Mouse (Mus musculus): Measurements from ENCODE around the gene Vrtn. TPM values are rescaled to one million over a fixed set of nuclear protein-coding genes. Genes with fewer than 3 reads are reported as not detected.

Gene Vrtn
- polyA plus RNA-seq, 1 experiment from 2014 or later = not detected

DNA sequence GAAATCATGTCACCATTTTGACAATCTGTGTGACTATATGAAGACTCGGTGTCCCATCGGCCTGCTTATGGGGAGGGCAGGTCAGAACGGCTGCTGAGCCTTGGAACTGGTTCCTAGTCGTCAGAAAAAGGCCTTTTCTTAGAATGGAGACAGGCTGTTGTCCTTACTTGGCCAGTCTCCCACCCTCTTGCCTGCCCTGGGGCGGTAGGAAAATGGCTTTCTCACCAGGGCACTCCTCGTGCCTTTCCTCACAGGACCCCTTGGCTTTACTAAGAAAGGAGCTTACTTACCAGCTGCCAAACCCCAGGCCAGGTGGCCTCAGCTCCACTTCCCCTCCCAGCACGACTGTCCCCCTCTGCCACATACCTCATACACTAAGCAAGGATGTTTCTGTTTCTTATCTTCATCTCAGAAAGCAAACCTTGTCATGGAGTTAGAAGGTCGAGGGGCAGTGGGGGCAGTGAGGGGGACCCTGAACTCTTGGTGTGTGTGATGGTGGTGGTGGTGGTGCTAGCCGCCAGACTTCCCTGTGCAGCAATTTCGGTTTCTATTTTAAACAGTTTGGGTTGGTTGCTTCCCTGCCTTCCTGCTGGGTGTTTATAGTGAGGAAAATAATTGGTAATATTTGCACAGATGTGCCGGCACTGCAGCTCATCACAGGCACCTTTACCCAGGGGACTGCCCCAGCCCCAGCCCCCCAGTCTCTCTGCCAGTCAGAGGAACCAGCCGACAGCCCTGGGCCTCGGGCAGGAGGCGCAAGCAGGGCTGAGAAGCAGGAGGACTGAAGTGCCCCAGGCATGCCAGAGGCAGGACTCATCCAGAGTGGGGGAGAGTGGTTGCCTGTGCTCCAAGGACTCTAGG, 34.1 kb downstream of the Vrtn start:
- 35% methylated on average over 14 of the region's 14 CpGs for WGBS (ENCODE audit: insufficient replicate concordance)
- TF ChIP-seq CTCF (IDR thresholded peaks at IDR 0.05; ENCODE audit: low read depth) (no peak), EP300 (IDR thresholded peaks at IDR 0.05; ENCODE audit: low read depth) (no peak)
- Histone ChIP-seq H3K9ac (replicated peaks) (0 out of 2 replicates have a peak overlapping the region, but pooled peaks have one; percentile 18), H3K4me2 (ENCODE audit: low read depth, low read length) (peak overlapping the region; percentile 29; the same call in 1 of the 2 replicates), H3K36me3 (replicated peaks; ENCODE audit: insufficient read depth, low read length) (no peaks in the 10 kb centered on the region), H3K9me3 (ENCODE audit: low read length) (peaks cover 2% of the 10 kb centered on the region; the same call in 1 of the 2 replicates), H3K4me3 (ENCODE audit: low read depth, low read length) (0 out of 2 replicates have a peak overlapping the region, but pooled peaks have one; percentile 3), H3K27me3 (ENCODE audit: insufficient read depth, low read length) (no peaks in the 10 kb centered on the region), H3K4me1 (ENCODE audit: insufficient read depth) (no peaks in the 10 kb centered on the region), H3K27ac (ENCODE audit: low read depth) (peak overlapping the region; percentile 84)
- peak; percentile 42 for DNase-seq
- ATAC-seq = peak; percentile 40

DNA sequence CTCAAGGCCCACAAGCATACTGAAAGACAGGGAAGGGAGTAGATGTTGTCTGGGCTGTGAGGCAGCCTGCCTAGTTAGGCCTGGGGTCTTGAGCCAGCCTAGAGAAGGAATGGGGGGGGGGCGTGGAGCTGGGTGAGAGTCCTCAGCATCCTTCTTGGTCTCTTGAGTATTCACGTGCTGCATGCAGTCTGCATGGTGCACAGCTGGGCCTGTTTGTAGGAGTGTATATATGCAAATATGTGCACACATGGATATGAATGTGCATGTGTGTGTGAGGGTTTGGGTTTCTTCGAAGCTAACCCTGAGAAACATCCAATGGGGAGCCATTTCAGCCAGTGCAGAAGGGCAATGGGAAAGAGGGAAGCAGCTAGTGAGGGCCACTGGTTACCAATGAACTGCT, 35.2 kb downstream of the Vrtn start:
- no peak overlapping the region for H3K4me3 ChIP-seq (ENCODE audit: low read depth, low read length)
- WGBS (ENCODE audit: insufficient replicate concordance) = 58% methylated on average over 3 of the region's 3 CpGs
- H3K27me3 ChIP-seq (ENCODE audit: insufficient read depth, low read length) = no peaks in the 10 kb centered on the region
- H3K4me2 ChIP-seq (ENCODE audit: low read depth, low read length) = no peak overlapping the region
- no peaks in the 10 kb centered on the region for H3K9me3 ChIP-seq (ENCODE audit: low read length)
- TF ChIP-seq EP300 (IDR thresholded peaks at IDR 0.05; ENCODE audit: low read depth) = no peak
- no peak for TF ChIP-seq CTCF (IDR thresholded peaks at IDR 0.05; ENCODE audit: low read depth)
- ATAC-seq (peak; percentile 62; the same call in 1 of the 2 replicates), DNase-seq (no peak)
- H3K27ac ChIP-seq (ENCODE audit: low read depth) = peak overlapping the region; percentile 84
- H3K36me3 ChIP-seq (replicated peaks; ENCODE audit: insufficient read depth, low read length) = no peaks in the 10 kb centered on the region
- H3K9ac ChIP-seq (replicated peaks) = no peak overlapping the region
- H3K4me1 ChIP-seq (ENCODE audit: insufficient read depth) = no peaks in the 10 kb centered on the region

DNA sequence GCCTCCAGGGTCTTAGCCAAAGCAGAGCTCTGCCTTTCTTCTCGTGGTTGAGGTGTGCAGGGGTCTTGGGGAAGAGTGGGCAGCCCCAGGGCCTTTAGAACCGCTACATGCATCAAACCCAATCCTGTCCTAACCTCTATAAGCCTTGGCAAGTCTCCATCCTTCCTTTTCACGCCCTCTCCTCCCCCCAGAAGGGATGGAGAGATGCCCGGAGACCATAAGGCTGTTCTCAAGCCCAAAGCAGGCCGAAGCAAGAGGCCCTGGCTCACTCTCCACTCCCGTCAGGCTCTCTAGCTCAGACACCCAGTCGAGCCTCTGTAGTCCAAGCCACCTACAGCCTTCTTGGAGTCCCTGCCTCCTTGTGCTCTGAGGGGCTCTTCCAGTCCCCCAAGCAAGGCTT, 43.8 kb downstream of the Vrtn start:
- WGBS (ENCODE audit: insufficient replicate concordance) = 70% methylated on average over 7 of the region's 7 CpGs

DNA sequence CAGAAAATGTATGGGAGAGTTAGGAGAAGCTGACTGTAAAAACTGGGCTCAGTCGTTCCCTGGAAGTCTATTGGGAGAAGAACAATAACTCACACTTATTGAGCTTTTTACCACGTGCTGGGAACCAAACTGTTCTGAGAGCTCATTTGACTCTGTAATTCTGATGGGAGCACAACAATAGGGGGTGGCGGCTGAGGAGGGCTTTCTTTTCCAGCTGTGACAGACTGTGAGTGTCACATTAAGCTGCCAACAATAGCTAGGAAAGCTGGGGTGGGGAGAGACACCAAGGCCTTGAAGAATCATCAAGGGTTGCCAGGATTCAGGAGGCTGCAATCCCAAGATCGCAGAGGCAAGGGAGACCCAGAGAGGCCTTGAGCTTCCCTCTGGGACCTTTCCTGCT, 45.4 kb downstream of the Vrtn start:
- TF ChIP-seq CTCF (IDR thresholded peaks at IDR 0.05; ENCODE audit: low read depth) = no peak
- no peak for ATAC-seq
- Histone ChIP-seq H3K9ac (replicated peaks) (no peak overlapping the region), H3K4me3 (ENCODE audit: low read depth, low read length) (no peak overlapping the region), H3K4me1 (ENCODE audit: insufficient read depth) (no peaks in the 10 kb centered on the region), H3K27me3 (ENCODE audit: insufficient read depth, low read length) (no peaks in the 10 kb centered on the region), H3K9me3 (ENCODE audit: low read length) (no peaks in the 10 kb centered on the region), H3K4me2 (ENCODE audit: low read depth, low read length) (no peak overlapping the region), H3K27ac (ENCODE audit: low read depth) (no peak overlapping the region), H3K36me3 (replicated peaks; ENCODE audit: insufficient read depth, low read length) (no peaks in the 10 kb centered on the region)
- WGBS (ENCODE audit: insufficient replicate concordance) = 51% methylated on average over 4 of the region's 4 CpGs
- no peak for DNase-seq

More for the DNA sequence above, 43.8 kb downstream of the Vrtn start:
- DNase-seq (no peak), ATAC-seq (no peak)
- Histone ChIP-seq H3K4me3 (ENCODE audit: low read depth, low read length) (no peak overlapping the region), H3K9ac (replicated peaks) (no peak overlapping the region), H3K27ac (ENCODE audit: low read depth) (no peak overlapping the region), H3K9me3 (ENCODE audit: low read length) (no peaks in the 10 kb centered on the region), H3K36me3 (replicated peaks; ENCODE audit: insufficient read depth, low read length) (no peaks in the 10 kb centered on the region), H3K27me3 (ENCODE audit: insufficient read depth, low read length) (no peaks in the 10 kb centered on the region), H3K4me1 (ENCODE audit: insufficient read depth) (no peaks in the 10 kb centered on the region), H3K4me2 (ENCODE audit: low read depth, low read length) (no peak overlapping the region)
- TF ChIP-seq CTCF (IDR thresholded peaks at IDR 0.05; ENCODE audit: low read depth) (no peak), EP300 (IDR thresholded peaks at IDR 0.05; ENCODE audit: low read depth) (no peak)

DNA sequence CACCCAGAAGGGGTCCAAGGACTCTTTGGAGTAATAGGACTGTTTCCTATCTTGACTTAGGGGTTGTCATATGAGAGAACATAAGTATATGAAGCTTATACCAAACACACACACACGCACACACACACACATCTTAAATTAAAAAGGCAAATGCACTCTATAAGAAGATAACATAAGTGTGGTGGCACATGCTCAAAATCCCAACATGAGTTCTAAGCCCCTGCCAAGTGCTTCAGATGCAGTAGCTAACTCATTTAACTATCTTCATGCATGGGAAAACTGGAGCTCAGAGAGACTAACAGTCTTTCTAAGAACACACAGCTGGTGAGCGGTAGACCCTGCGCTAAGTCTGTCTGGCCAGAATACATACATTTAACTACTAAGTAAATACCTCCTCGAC, 46.7 kb downstream of the Vrtn start:
- H3K36me3 ChIP-seq (replicated peaks; ENCODE audit: insufficient read depth, low read length) = no peaks in the 10 kb centered on the region
- DNase-seq (no peak), ATAC-seq (no peak)
- no peak overlapping the region for H3K4me2 ChIP-seq (ENCODE audit: low read depth, low read length)
- H3K9ac ChIP-seq (replicated peaks) = no peak overlapping the region
- H3K27me3 ChIP-seq (ENCODE audit: insufficient read depth, low read length) = no peaks in the 10 kb centered on the region
- H3K9me3 ChIP-seq (ENCODE audit: low read length) = no peaks in the 10 kb centered on the region
- H3K4me3 ChIP-seq (ENCODE audit: low read depth, low read length) = no peak overlapping the region
- WGBS (ENCODE audit: insufficient replicate concordance) = 66% methylated on average over 4 of the region's 4 CpGs
- TF ChIP-seq EP300 (IDR thresholded peaks at IDR 0.05; ENCODE audit: low read depth) (no peak), CTCF (IDR thresholded peaks at IDR 0.05; ENCODE audit: low read depth) (no peak)
- H3K27ac ChIP-seq (ENCODE audit: low read depth) = no peak overlapping the region
- no peaks in the 10 kb centered on the region for H3K4me1 ChIP-seq (ENCODE audit: insufficient read depth)

DNA sequence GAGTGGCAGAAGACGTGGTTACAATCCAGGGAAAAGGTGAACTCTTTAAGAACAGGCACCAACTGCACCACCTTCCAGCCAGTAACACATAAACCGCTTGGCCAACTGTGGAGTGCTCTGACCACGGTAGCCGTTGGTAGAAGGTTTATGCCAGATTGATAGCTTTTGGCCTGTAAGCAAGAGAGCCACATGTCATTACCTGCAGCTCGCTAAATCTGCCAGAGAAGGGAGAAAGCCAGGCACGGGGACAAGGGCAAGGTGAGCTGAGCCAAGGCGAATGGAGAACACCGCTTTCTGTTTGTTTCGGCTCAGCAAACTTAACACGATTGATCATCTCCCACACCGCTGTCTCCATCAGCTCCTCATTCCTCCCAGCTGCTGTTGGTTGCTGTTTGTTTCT, 48.2 kb downstream of the Vrtn start:
- no peak overlapping the region for H3K9ac ChIP-seq (replicated peaks)
- no peak overlapping the region for H3K27ac ChIP-seq (ENCODE audit: low read depth)
- H3K4me2 ChIP-seq (ENCODE audit: low read depth, low read length) = no peak overlapping the region
- ATAC-seq = no peak
- no peaks in the 10 kb centered on the region for H3K4me1 ChIP-seq (ENCODE audit: insufficient read depth)
- no peak overlapping the region for H3K4me3 ChIP-seq (ENCODE audit: low read depth, low read length)
- no peak for DNase-seq
- H3K36me3 ChIP-seq (replicated peaks; ENCODE audit: insufficient read depth, low read length) = no peaks in the 10 kb centered on the region
- 77% methylated on average over 11 of the region's 11 CpGs for WGBS (ENCODE audit: insufficient replicate concordance)
- H3K27me3 ChIP-seq (ENCODE audit: insufficient read depth, low read length) = 0 out of 2 replicates have a peak, but pooled peaks cover 1% of the 10 kb centered on the region
- H3K9me3 ChIP-seq (ENCODE audit: low read length) = no peaks in the 10 kb centered on the region
- TF ChIP-seq CTCF (IDR thresholded peaks at IDR 0.05; ENCODE audit: low read depth) = no peak
- no peak for TF ChIP-seq EP300 (IDR thresholded peaks at IDR 0.05; ENCODE audit: low read depth)
